ENCODE assay signal across 11 mouse cellular contexts in the genomic region with DNA sequence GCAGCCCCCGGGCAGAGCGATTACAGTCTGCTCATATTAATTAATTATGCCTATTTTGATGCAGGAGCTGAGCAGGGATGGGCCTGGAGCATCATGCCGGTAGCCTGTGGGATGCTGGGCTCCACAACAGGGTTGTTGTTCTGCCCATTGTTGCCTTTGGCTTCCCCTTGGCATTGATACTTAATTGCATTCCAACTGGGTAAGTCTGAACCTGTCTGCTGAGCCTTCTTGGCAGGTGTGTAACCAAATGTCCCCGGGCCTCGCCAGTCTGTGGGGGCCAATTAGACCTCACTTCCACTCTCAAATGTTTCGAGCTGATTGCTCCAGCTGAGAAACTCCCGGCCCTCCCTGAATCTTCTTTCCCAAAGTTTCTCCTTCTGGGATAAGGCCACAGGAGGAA. TPM values are rescaled to one million over a fixed set of nuclear protein-coding genes. Genes with fewer than 3 reads are reported as not detected.
DNase-seq lines count a peak whose midpoint lies in the region; ATAC-seq and TF ChIP-seq lines count a peak whose summit lies in the region.
"Had no signal": no experiment of that assay in that cellular context is flagged by ENCODE, and none has a peak within 500 bp of the region (broad histone marks: within the 10 kb centered on the region; RNA-seq: fewer than 3 reads in every experiment).

No protein-coding gene starts in this region.

- no peaks in the 10 kb centered on the region for H3K9me3 ChIP-seq in heart, embryonic 15.5 days (replicated peaks)
- H3K9me3 ChIP-seq in embryonic facial prominence, embryonic 10.5 days: no peaks in the 10 kb centered on the region
- H3K9me3 ChIP-seq in kidney, postnatal 0 days (replicated peaks; ENCODE audit: low read length): no peaks in the 10 kb centered on the region
- H3K9me3 ChIP-seq: G1E had no signal

- no peak for ATAC-seq in heart, embryonic 15.5 days (replicated peaks; ENCODE audit: insufficient number of reproducible peaks, insufficient read depth, low FRiP score, low read depth)
- no peak for ATAC-seq in kidney, postnatal 0 days (replicated peaks; ENCODE audit: low FRiP score, low read depth)
- ATAC-seq in erythroid progenitor cell, adult 5-6 weeks (replicated peaks; ENCODE audit: low FRiP score, poor library complexity, severe bottlenecking): no peak
- ATAC-seq: intestine, postnatal 0 days had no signal

- no peak for DNase-seq in heart, postnatal 36 days
- peak; percentile 63 for DNase-seq in brain, embryonic 14.5 days (ENCODE audit: low read depth)
- no peak for DNase-seq in embryonic facial prominence, embryonic 10.5 days (ENCODE audit: low spot score)
- no peak for DNase-seq in kidney, postnatal 0 days (ENCODE audit: low spot score)
- DNase-seq in thymus, postnatal 10 days (ENCODE audit: low spot score in 2 of 2): no peak
- DNase-seq: left cerebral cortex, postnatal 4 days had no signal

- no peak for TF ChIP-seq CTCF in brain, embryonic 14.5 days (IDR thresholded peaks at IDR 0.05; ENCODE audit: borderline replicate concordance, extremely low read depth, insufficient read depth, insufficient read length)
- TF ChIP-seq CTCF in kidney, postnatal 0 days (IDR thresholded peaks at IDR 0.05; ENCODE audit: low read depth): no peak

- peak overlapping the region; percentile 93 for H3K27ac ChIP-seq in heart, embryonic 15.5 days
- peak overlapping the region; percentile 1; the same call in 1 of the 2 replicates for H3K27ac ChIP-seq in embryonic facial prominence, embryonic 10.5 days (replicated peaks)
- H3K27ac ChIP-seq in kidney, postnatal 0 days: peak overlapping the region; percentile 87

- H3K4me3 ChIP-seq in heart, embryonic 15.5 days: no peak overlapping the region
- no peak overlapping the region for H3K4me3 ChIP-seq in embryonic facial prominence, embryonic 10.5 days
- H3K4me3 ChIP-seq in kidney, postnatal 0 days (replicated peaks; ENCODE audit: low read depth, low read length): no peak overlapping the region
- H3K4me3 ChIP-seq: megakaryocyte, embryonic 14.5 days had no signal

- no peak overlapping the region for H3K9ac ChIP-seq in heart, embryonic 15.5 days
- H3K9ac ChIP-seq in kidney, postnatal 0 days (ENCODE audit: low read depth, low read length): no peak overlapping the region

- no peaks in the 10 kb centered on the region for H3K27me3 ChIP-seq in heart, embryonic 15.5 days
- no peaks in the 10 kb centered on the region for H3K27me3 ChIP-seq in embryonic facial prominence, embryonic 10.5 days (replicated peaks; ENCODE audit: low read depth, poor library complexity, severe bottlenecking)
- H3K27me3 ChIP-seq in kidney, postnatal 0 days (ENCODE audit: insufficient read depth, low read length): no peaks in the 10 kb centered on the region

- H3K4me1 ChIP-seq in heart, embryonic 15.5 days (replicated peaks): peaks cover 22% of the 10 kb centered on the region
- peaks cover 25% of the 10 kb centered on the region for H3K4me1 ChIP-seq in embryonic facial prominence, embryonic 10.5 days
- H3K4me1 ChIP-seq in kidney, postnatal 0 days (replicated peaks; ENCODE audit: insufficient read depth, low read length): peaks cover 30% of the 10 kb centered on the region
- H3K4me1 ChIP-seq: megakaryocyte, embryonic 14.5 days had no signal

- no peak overlapping the region for H3K4me2 ChIP-seq in heart, embryonic 15.5 days
- no peak overlapping the region for H3K4me2 ChIP-seq in kidney, postnatal 0 days (ENCODE audit: low read length)

- intact Hi-C loops in heart, postnatal 36 days (cut with DNase I): no loop called here

- no peaks in the 10 kb centered on the region for H3K36me3 ChIP-seq in heart, embryonic 15.5 days
- H3K36me3 ChIP-seq in embryonic facial prominence, embryonic 10.5 days (replicated peaks): no peaks in the 10 kb centered on the region
- no peaks in the 10 kb centered on the region for H3K36me3 ChIP-seq in kidney, postnatal 0 days (ENCODE audit: insufficient read depth, low read length)
- H3K36me3 ChIP-seq: G1E had no signal

- TF ChIP-seq POLR2A in brain, embryonic 14.5 days (IDR thresholded peaks at IDR 0.05; ENCODE audit: borderline replicate concordance, extremely low read depth, insufficient read depth, insufficient read length, poor library complexity, severe bottlenecking): no peak

- 80% methylated on average over 7 of the region's 7 CpGs for WGBS in heart, embryonic 15.5 days
- WGBS in embryonic facial prominence, embryonic 10.5 days: 72% methylated on average over 7 of the region's 7 CpGs
- WGBS in kidney, postnatal 0 days: 63% methylated on average over 7 of the region's 7 CpGs

RNA-seq across cellular contexts. Expression of gene Itgb6, which starts 24.9 kb away (rescaled TPM):
- 0.38 and 0.63 TPM in 2 replicates for polyA plus RNA-seq in heart, embryonic 15.5 days (2015; fragmentation: Nextera tagmentation; extraction: Ambion mirVana)
- total RNA-seq in heart, postnatal 36 days (2021): 10 to 100 TPM; 15.2 to 16.7 TPM
- 0.04 and 0.15 TPM in 2 replicates for polyA plus RNA-seq in brain, embryonic 14.5 days (2012; rRNA removed)
- polyA plus RNA-seq in embryonic facial prominence, embryonic 10.5 days (2016; fragmentation: Nextera tagmentation; extraction: Ambion mirVana): 0.67 and 1.4 TPM in 2 replicates
- 28.8 and 29.1 TPM in 2 replicates for polyA plus RNA-seq in kidney, postnatal 0 days (2015; fragmentation: Nextera tagmentation; extraction: Ambion mirVana)
- not detected in 2 replicates for total RNA-seq in erythroid progenitor cell, adult 5-6 weeks (2015; ENCODE audit: low replicate concordance)
- not detected in 2 replicates for total RNA-seq in erythroid progenitor cell, adult 5-6 weeks (2017; ENCODE audit: low replicate concordance)
- total RNA-seq: left cerebral cortex, postnatal 4 days had no signal
- polyA plus RNA-seq: G1E had no signal

Comparison
In these comparisons a context has a peak if more than half of its experiments do, and no peak if none do; other contexts are left out.
1. H3K27ac ChIP-seq: peak in every context shown above with its lines; median percentile 93 in heart, embryonic 15.5 days; 87 in kidney, postnatal 0 days; 1 in embryonic facial prominence, embryonic 10.5 days.
2. RNA of gene Itgb6, which starts 24.9 kb away (polyA plus RNA-seq): 28.8 to 29.1 TPM in kidney, postnatal 0 days; 0.67 to 1.4 TPM in embryonic facial prominence, embryonic 10.5 days, 0.38 to 0.63 TPM in heart, embryonic 15.5 days and 0.04 to 0.15 TPM in brain, embryonic 14.5 days; every median in the first group is over 10 times any median in the second.